Mouse (Mus musculus) G1E (cell line): ENCODE results near the gene Cacnb3. TPM values are rescaled to one million over a fixed set of nuclear protein-coding genes. Genes with fewer than 3 reads are reported as not detected.
"Not testable (repeated sequence)": the region's sequence is repeated elsewhere in the genome, so short reads cannot be mapped to it uniquely, and the experiment has no call there.

ENCODE experiments used
- ATAC-seq: 2 replicates; pipeline ENCODE4 v1.8.0; 2016; ENCODE audit warnings: mild to moderate bottlenecking; ENCODE audit not compliant: insufficient number of reproducible peaks, poor library complexity, low FRiP score, severe bottlenecking; ENCODE audit errors: extremely low read depth
- DNase-seq: peaks from one replicate; pipeline ENCODE4 v3.0.0; 2012; ENCODE audit warnings: low spot score
- H3K27me3 ChIP-seq: 2 replicates; pipeline ENCODE4 v1.6.1; 2012; ENCODE audit warnings: mild to moderate bottlenecking, low read length, inconsistent platforms; ENCODE audit not compliant: insufficient read depth
- H3K36me3 ChIP-seq: replicated peaks from 2 replicates; pipeline ENCODE3; 2012; ENCODE audit warnings: mild to moderate bottlenecking, inconsistent platforms
- H3K4me1 ChIP-seq: 2 replicates; pipeline ENCODE4 v1.6.1; 2012; ENCODE audit warnings: low read depth, low read length, inconsistent platforms, mixed read lengths; ENCODE audit not compliant: insufficient read depth
- H3K4me3 ChIP-seq: 2 replicates; pipeline ENCODE4 v1.5.1; 2012; ENCODE audit warnings: low read depth, mild to moderate bottlenecking, inconsistent platforms, low read length, moderate library complexity, mixed read lengths
- H3K9me3 ChIP-seq: replicated peaks from 2 replicates; pipeline ENCODE4 v1.6.1; 2012; ENCODE audit warnings: inconsistent platforms
- CTCF ChIP-seq: IDR thresholded peaks from 2 replicates; pipeline ENCODE4 v1.5.1; 2012; ENCODE audit warnings: low read depth, low read length, inconsistent platforms, mixed read lengths
- GATA1 ChIP-seq: IDR thresholded peaks from 2 replicates; pipeline ENCODE4 v1.6.1; 2012; ENCODE audit warnings: borderline replicate concordance, low read length, inconsistent platforms, mixed read lengths
- GATA2 ChIP-seq: IDR thresholded peaks from 2 replicates; pipeline ENCODE4 v1.6.1; 2012; ENCODE audit warnings: low read depth, low read length, inconsistent platforms, borderline replicate concordance
- POLR2AphosphoS5 ChIP-seq: IDR thresholded peaks from 2 replicates; pipeline ENCODE4 v1.6.1; 2012; ENCODE audit warnings: low read depth, low read length, inconsistent platforms; ENCODE audit not compliant: insufficient replicate concordance
- TAL1 ChIP-seq: conservative IDR thresholded peaks from 2 replicates; pipeline ENCODE4 v1.6.1; 2012; ENCODE audit warnings: low read depth, low read length, inconsistent platforms, mixed read lengths
- polyA plus RNA-seq: library from polyadenylated mRNA; stranded (reverse); fragments of >175 nt; gene quantifications from 2 replicates; pipeline ENCODE4 v1.2.3, GENCODE M21; 2012
- total RNA-seq, 2 experiments: library from RNA; stranded (forward) in 1 of 2; stranded (reverse) in 1 of 2; fragments of 200-1000 nt in 1 of 2; fragments of >200 nt in 1 of 2; fragmentation: Nextera tagmentation in 1 of 2; gene quantifications; 2 replicates each; pipeline ENCODE4 v1.2.3; 2014 to 2017

Gene Cacnb3
- total RNA-seq (2014; fragmentation: Nextera tagmentation) (0.29 TPM in 1 of 2 replicates, not detected in the other), total RNA-seq (2017) (0.12 and 0.22 TPM in 2 replicates), polyA plus RNA-seq (0.14 and 0.22 TPM in 2 replicates)

DNA sequence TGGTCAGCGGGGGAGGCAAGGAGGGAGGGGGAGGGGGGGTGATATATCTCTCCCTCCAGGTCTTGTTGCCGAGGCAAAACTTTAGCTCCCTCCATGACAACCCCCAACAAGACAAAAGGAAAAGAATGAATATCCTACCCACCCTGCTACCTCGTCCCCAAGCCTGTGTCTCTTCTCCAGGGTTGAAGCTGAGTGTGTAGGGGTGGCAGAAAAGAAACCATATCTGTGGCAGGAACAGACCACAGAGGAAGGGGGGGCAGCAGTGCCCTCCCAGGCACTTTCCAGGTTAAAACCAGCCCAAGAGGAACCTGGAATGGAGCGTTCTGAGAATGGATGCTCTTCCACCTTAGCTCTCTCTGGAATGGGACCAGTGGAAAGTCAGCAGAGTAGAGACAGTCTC, at the start of gene Cacnb3:
Gene Cacnb3, plus strand, starts transcription at position 301 of the 400 bp plus-strand sequence.
- DNase-seq: no peak
- no peak for ATAC-seq
- H3K27me3 ChIP-seq: peaks cover 84% of the 10 kb centered on the region
- no peaks in the 10 kb centered on the region for H3K9me3 ChIP-seq
- H3K4me3 ChIP-seq: no peak within 1 kb of the TSS
- H3K4me1 ChIP-seq: peaks cover 34% of the 10 kb centered on the region
- TF ChIP-seq GATA2 (no peak), CTCF (no peak)
- no peaks in the 10 kb centered on the region for H3K36me3 ChIP-seq

GRCm38 (mm10) chr15:98582410-98582809, 48.2 kb upstream of the Cacnb3 start:
- Histone ChIP-seq H3K4me1 (peaks cover 5% of the 10 kb centered on the region), H3K36me3 (no peaks in the 10 kb centered on the region), H3K4me3 (no peak overlapping the region), H3K27me3 (peaks cover 35% of the 10 kb centered on the region), H3K9me3 (no peaks in the 10 kb centered on the region)
- DNase-seq: no peak
- no peak for ATAC-seq
- no peak for TF ChIP-seq TAL1
- no peak for TF ChIP-seq GATA1
- TF ChIP-seq GATA2: no peak
- TF ChIP-seq CTCF: no peak
- TF ChIP-seq POLR2AphosphoS5: no peak

DNA sequence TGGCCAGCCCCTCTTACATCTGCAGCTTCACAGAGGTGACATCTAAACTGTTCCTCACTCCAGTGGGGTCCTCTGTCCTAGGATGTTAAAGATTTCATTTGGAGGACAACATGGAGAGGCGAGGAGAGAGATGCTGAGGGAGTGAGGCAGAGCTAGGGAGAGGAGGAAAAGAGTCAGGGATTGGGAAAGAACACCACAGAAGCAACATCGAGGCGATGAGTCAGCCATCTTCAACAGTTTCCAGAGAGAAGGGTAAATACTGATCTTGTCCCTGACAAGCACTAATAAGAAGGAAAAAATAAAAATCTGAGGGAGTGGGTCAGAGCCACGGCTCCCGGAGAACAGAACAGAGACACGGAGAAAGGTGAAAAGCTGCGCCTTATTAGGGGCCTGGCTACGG, 47.6 kb upstream of the Cacnb3 start:
- H3K36me3 ChIP-seq: no peaks in the 10 kb centered on the region
- no peak for TF ChIP-seq GATA1
- TF ChIP-seq GATA2: no peak
- no peak for TF ChIP-seq TAL1
- TF ChIP-seq CTCF: no peak
- TF ChIP-seq POLR2AphosphoS5: no peak
- DNase-seq (no peak), ATAC-seq (no peak)
- H3K9me3 ChIP-seq: no peaks in the 10 kb centered on the region
- H3K4me3 ChIP-seq: no peak overlapping the region
- H3K27me3 ChIP-seq: peaks cover 29% of the 10 kb centered on the region
- H3K4me1 ChIP-seq: peaks cover 11% of the 10 kb centered on the region

- peaks cover 23% of the 10 kb centered on the region for H3K27me3 ChIP-seq
- H3K4me1 ChIP-seq: peaks cover 13% of the 10 kb centered on the region
- no peak for DNase-seq
- no peak overlapping the region for H3K4me3 ChIP-seq
- no peak for TF ChIP-seq CTCF
- TF ChIP-seq GATA2: no peak
- no peak for TF ChIP-seq POLR2AphosphoS5
- no peak for TF ChIP-seq GATA1
- no peak for TF ChIP-seq TAL1
- no peak for ATAC-seq
- no peaks in the 10 kb centered on the region for H3K36me3 ChIP-seq
- H3K9me3 ChIP-seq: no peaks in the 10 kb centered on the region
These were observed 45.2 kb upstream of the Cacnb3 start for GRCm38 (mm10) chr15:98585421-98585820.

DNA sequence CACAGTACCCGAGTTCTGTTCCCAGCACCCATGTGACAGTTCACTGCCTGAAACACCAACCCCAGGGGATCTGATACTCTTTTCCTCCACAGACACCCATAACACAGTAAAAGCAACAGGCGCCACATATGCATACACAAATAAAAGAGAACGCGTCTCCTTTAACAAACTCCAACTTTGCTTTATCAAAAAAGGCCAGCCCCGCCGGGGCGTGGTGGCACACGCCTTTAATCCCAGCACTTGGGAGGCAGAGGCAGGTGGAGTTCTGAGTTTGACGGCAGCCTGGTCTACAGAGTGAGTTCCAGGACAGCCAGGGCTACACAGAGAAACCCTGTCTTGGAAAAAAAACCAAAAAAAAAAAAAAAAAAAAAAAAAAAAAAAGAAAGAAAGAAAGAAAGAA, 44.5 kb upstream of the Cacnb3 start:
- DNase-seq: not testable (repeated sequence)
- H3K27me3 ChIP-seq: peaks cover 30% of the 10 kb centered on the region
- H3K4me1 ChIP-seq: peaks cover 13% of the 10 kb centered on the region

DNA sequence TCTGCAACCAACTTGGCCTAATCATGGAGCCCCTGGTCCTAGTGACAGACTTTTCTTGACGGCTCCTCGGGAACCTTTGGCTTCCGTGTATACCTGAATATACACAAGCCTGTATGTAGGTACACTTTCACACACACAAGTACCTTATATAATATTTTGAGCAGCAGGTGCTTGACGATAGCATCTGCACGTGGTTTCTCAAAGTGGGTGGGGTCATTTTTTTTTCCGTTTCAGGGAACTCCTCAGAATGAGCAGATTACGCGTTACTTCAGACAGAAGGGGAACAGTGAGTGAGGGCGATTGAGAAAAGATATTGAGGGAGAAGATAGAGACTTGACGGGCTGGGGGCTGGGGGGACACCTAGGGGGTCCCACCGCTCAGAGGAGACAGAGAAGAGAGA, 42.9 kb upstream of the Cacnb3 start:
- Histone ChIP-seq H3K27me3 (peaks cover 39% of the 10 kb centered on the region), H3K4me3 (no peak overlapping the region), H3K36me3 (no peaks in the 10 kb centered on the region), H3K9me3 (no peaks in the 10 kb centered on the region), H3K4me1 (peaks cover 13% of the 10 kb centered on the region)
- ATAC-seq (no peak), DNase-seq (no peak)
- TF ChIP-seq GATA1 (no peak), POLR2AphosphoS5 (no peak)

More for the DNA sequence above, 44.5 kb upstream of the Cacnb3 start:
- not testable (repeated sequence) for H3K36me3 ChIP-seq, H3K9me3 ChIP-seq, H3K4me3 ChIP-seq, ATAC-seq

GRCm38 (mm10) chr15:98589640-98590336, 40.9 kb upstream of the Cacnb3 start:
- no peak for DNase-seq
- ATAC-seq: no peak
- peaks cover 45% of the 10 kb centered on the region for H3K27me3 ChIP-seq
- H3K4me3 ChIP-seq: no peak overlapping the region
- H3K36me3 ChIP-seq: no peaks in the 10 kb centered on the region
- H3K9me3 ChIP-seq: no peaks in the 10 kb centered on the region
- no peak for TF ChIP-seq CTCF
- TF ChIP-seq GATA2: no peak
- no peak for TF ChIP-seq POLR2AphosphoS5
- TF ChIP-seq GATA1: no peak
- TF ChIP-seq TAL1: no peak
- peaks cover 11% of the 10 kb centered on the region for H3K4me1 ChIP-seq
